Mouse (Mus musculus) limb, embryonic 14.5 days (tissue): ENCODE measurements at regions not wholly inside any gene's neighbourhood (a gene's known extent, or its start where the extent isn't known, plus 50 kb on each side); places are given as distances from the start of the nearest gene placed in this dataset.

Experiments used
- ATAC-seq: fragments of 200-750 bp; cut with Nextera tagmentation; 2 replicates; pipeline ENCODE4 v1.8.0; 2017; ENCODE audit warnings: low read depth, moderate number of reproducible peaks, moderate TSS enrichment; ENCODE audit not compliant: low FRiP score
- DNase-seq: peaks from one replicate; pipeline ENCODE4 v3.0.0-alpha.2; 2015; ENCODE audit warnings: low spot score
- H3K27ac ChIP-seq: fragments of 300-500 bp; sonication (generic); replicated peaks from 2 replicates; pipeline ENCODE4 v1.5.1; 2014; ENCODE audit warnings: low read depth, mild to moderate bottlenecking, low read length, moderate library complexity, mixed read lengths
- H3K27me3 ChIP-seq: fragments of 300-500 bp; sonication (generic); 2 replicates; pipeline ENCODE4 v1.6.1; 2014; ENCODE audit warnings: low read length, mixed read lengths; ENCODE audit not compliant: control insufficient read depth, insufficient read depth
- H3K36me3 ChIP-seq: fragments of 300-500 bp; sonication (generic); 2 replicates; pipeline ENCODE4 v1.6.1; 2014; ENCODE audit warnings: mild to moderate bottlenecking, low read length, moderate library complexity, mixed read lengths; ENCODE audit not compliant: control insufficient read depth, insufficient read depth
- H3K4me1 ChIP-seq: fragments of 300-500 bp; sonication (generic); 2 replicates; pipeline ENCODE4 v1.6.1; 2014; ENCODE audit warnings: antibody characterized with exemption, low read length, mixed read lengths; ENCODE audit not compliant: control insufficient read depth, insufficient read depth
- H3K4me2 ChIP-seq: fragments of 300-500 bp; sonication (generic); replicated peaks from 2 replicates; pipeline ENCODE4 v1.6.1; 2014; ENCODE audit warnings: low read depth, mild to moderate bottlenecking, low read length, moderate library complexity; ENCODE audit not compliant: severe bottlenecking
- H3K4me3 ChIP-seq: fragments of 300-500 bp; sonication (generic); replicated peaks from 2 replicates; pipeline ENCODE4 v1.5.1; 2014; ENCODE audit warnings: low read length
- H3K9ac ChIP-seq: fragments of 300-500 bp; sonication (generic); 2 replicates; pipeline ENCODE4 v1.6.1; 2014; ENCODE audit warnings: mild to moderate bottlenecking, low read depth, low read length, moderate library complexity; ENCODE audit not compliant: severe bottlenecking
- H3K9me3 ChIP-seq: fragments of 300-500 bp; sonication (generic); 2 replicates; pipeline ENCODE4 v1.6.1; 2016; ENCODE audit warnings: low read length; ENCODE audit not compliant: control insufficient read depth
- POLR2A ChIP-seq: fragments of 200-500 bp; IDR thresholded peaks from 2 replicates; pipeline ENCODE4 v1.8.0; 2012; ENCODE audit warnings: inconsistent platforms, mild to moderate bottlenecking, moderate library complexity, borderline replicate concordance; ENCODE audit not compliant: insufficient read depth, insufficient read length; ENCODE audit errors: extremely low read depth
- WGBS: fragments of 180-500 bp; shearing (Covaris S2); extraction: QIAGEN DNeasy Blood & Tissue Kit; methylation state at CpG from one replicate; pipeline ENCODE4 v1.1.7; 2014; 5-methylcytosine and 5-hydroxymethylcytosine counted together

DNA sequence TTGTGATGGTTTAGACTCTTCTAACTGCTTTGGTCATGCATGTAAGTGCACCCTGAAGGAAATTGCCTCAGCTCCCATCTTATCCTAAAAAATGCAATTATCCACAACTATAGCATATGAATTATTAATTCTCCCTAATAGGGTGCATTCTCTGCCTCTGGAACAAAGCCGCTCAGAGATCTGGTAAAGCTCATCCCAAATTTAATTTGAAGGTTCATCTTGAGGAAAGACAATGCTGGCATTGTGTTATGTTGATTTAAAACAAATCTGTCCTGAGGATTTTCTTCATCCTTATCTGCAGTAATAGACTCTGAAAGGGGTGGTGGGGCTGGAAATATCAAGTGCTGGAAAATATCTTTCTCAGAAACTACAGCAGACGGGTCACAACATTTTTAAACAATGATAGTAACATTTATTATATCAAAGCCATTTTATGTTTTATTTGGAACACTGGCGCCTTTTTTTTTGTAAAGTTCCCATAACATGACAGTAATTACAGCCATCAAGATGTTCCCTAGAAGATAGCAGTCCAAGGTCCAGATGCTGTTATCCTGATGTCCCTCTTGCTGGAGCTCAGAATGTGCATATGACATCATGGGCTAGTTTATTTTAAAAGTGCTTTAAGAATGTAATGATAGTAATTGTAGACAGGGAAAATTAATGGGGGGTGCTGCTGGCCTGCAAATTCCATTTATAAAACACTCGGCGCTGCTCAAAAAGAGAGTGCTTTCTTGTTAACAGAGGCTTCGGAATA is 148.5 kb downstream of the Hlx start:
- Histone ChIP-seq H3K4me1 (peaks cover 13% of the 10 kb centered on the region), H3K9me3 (no peaks in the 10 kb centered on the region), H3K4me3 (no peak overlapping the region), H3K27ac (no peak overlapping the region), H3K27me3 (no peaks in the 10 kb centered on the region; the same call in 1 of the 2 replicates), H3K4me2 (no peak overlapping the region; the same call in 1 of the 2 replicates), H3K9ac (no peak overlapping the region), H3K36me3 (no peaks in the 10 kb centered on the region)
- DNase-seq (no peak), ATAC-seq (no peak)
- WGBS, result 72% methylated on average over 6 of the region's 6 CpGs
- no peak for TF ChIP-seq POLR2A

DNA sequence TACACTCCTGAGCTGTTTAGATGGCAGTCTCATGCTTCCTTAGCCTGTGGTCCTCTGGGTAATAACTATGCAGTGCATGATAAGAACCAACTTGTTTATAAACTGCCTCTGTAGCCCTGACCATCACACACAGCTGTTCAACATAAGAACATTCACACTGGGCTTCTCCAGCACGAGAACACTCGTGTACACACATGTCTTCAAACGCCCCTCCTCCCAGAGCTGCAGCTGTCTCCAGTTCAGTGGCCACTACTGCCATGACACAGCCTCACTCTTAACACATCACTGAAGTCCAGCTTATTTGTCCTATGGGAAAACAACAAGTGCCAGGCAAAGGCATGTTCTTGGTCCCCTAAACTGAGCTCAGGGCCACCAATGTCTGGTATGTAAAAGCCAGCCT is 152.9 kb downstream of the Hlx start:
- Histone ChIP-seq H3K4me1 (peaks cover 8% of the 10 kb centered on the region), H3K4me2 (no peak overlapping the region), H3K27me3 (no peaks in the 10 kb centered on the region; the same call in 1 of the 2 replicates), H3K9me3 (no peaks in the 10 kb centered on the region), H3K27ac (no peak overlapping the region), H3K9ac (no peak overlapping the region), H3K4me3 (no peak overlapping the region), H3K36me3 (no peaks in the 10 kb centered on the region)
- no peak for TF ChIP-seq POLR2A
- 74% methylated on average over 3 of the region's 3 CpGs for WGBS
- no peak for DNase-seq
- ATAC-seq, result no peak

DNA sequence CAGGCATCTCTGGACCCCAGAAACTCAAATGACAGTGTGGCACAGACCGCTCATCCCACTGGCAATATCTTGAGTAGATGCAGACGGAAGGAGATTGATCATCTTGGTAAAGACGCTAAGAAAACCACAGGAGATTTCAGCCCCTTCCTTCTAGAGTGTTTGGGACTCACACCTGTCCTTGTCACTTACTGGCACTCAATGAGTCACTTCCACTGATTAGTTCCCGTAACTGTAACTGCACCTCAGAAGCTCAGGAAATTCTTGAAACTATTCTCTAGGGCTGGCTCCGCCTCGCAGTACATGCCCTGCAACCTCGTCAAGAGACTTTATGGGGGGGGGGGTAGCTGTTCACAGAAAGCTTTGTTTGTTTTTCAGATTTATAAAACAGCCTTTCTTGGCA is 155.9 kb downstream of the Hlx start:
- H3K27me3 ChIP-seq, result no peaks in the 10 kb centered on the region
- no peak overlapping the region for H3K4me2 ChIP-seq
- no peak for TF ChIP-seq POLR2A
- H3K4me3 ChIP-seq, result no peak overlapping the region
- peaks cover 2% of the 10 kb centered on the region for H3K4me1 ChIP-seq
- 55% methylated on average over 7 of the region's 7 CpGs for WGBS
- no peak overlapping the region for H3K27ac ChIP-seq
- ATAC-seq, result no peak
- H3K9ac ChIP-seq, result no peak overlapping the region
- no peaks in the 10 kb centered on the region for H3K9me3 ChIP-seq
- DNase-seq, result no peak
- no peaks in the 10 kb centered on the region for H3K36me3 ChIP-seq

DNA sequence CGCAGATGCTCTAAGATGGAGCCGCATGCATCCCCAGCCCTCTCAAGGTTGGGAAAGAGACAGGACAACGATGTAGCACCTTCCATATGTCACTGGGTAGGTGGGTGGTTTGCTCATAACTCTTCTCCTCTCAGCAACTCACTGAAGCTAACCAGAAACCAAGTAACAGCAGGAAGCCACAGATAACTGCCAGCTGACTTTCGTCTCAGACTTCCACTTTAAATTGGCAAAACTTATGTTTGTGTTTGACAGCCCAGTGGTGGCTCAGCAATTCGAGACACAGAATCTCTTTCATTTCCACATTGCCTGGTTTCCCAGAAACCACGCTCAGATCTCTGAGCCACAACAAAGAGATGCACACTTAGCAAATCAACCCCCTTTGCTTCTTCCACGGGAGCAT is 159.1 kb downstream of the Hlx start:
- no peak overlapping the region for H3K27ac ChIP-seq
- no peak for TF ChIP-seq POLR2A
- ATAC-seq, result no peak
- no peaks in the 10 kb centered on the region for H3K36me3 ChIP-seq
- no peak for DNase-seq
- H3K27me3 ChIP-seq, result no peaks in the 10 kb centered on the region
- H3K9me3 ChIP-seq, result no peaks in the 10 kb centered on the region
- WGBS, result 57% methylated on average over 7 of the region's 7 CpGs
- H3K9ac ChIP-seq, result no peak overlapping the region
- no peak overlapping the region for H3K4me3 ChIP-seq
- no peak overlapping the region for H3K4me2 ChIP-seq
- no peaks in the 10 kb centered on the region for H3K4me1 ChIP-seq

DNA sequence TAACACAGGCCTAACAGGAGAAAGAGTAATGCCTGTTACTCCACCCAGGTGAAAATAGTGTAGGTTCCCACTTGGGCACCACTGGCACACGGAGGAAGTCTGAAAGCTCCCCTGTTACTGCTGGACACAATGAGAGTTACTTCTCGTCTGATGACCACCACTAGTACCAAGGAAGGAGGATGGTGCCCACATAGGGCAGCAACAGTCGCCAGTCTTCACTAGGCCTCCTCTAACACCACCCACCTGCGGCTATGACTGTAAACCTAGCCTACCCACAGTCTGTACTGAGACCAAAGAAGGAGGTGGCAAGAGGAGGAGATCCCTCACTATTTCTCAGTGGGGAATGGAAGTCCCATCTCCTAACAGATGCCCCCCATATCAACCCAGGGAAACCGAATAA is 161.7 kb downstream of the Hlx start:
- ATAC-seq (no peak), DNase-seq (no peak)
- Histone ChIP-seq H3K4me2 (no peak overlapping the region), H3K36me3 (no peaks in the 10 kb centered on the region), H3K27me3 (no peaks in the 10 kb centered on the region), H3K9me3 (no peaks in the 10 kb centered on the region), H3K4me1 (no peaks in the 10 kb centered on the region), H3K27ac (no peak overlapping the region), H3K9ac (no peak overlapping the region), H3K4me3 (no peak overlapping the region)
- WGBS, result 79% methylated on average over 5 of the region's 5 CpGs
- no peak for TF ChIP-seq POLR2A

DNA sequence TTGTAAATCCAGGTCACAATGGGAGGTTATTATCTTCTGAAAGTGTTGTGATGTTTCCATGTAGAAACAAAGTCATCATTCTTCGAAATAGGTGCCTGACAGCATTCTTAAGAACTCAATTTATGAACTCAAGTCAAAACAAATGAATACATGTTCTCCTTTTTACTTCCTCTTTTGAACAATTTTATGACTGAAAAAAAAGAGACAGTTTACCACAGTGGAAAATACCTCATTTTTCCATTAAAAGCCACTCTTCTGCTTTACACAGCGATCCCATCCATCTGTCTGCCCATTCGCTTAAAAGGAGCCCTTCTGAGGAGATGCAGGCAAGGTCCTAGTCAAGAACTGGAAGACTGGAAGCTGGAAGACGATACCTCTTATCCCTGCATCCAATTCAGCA is 169.5 kb downstream of the Hlx start:
- 85% methylated on average over 4 of the region's 4 CpGs for WGBS
- ATAC-seq (no peak), DNase-seq (no peak)
- H3K9ac ChIP-seq, result no peak overlapping the region
- no peaks in the 10 kb centered on the region for H3K9me3 ChIP-seq
- H3K4me1 ChIP-seq, result no peaks in the 10 kb centered on the region
- no peak overlapping the region for H3K27ac ChIP-seq
- H3K27me3 ChIP-seq, result no peaks in the 10 kb centered on the region
- TF ChIP-seq POLR2A, result no peak
- H3K4me2 ChIP-seq, result no peak overlapping the region
- H3K4me3 ChIP-seq, result no peak overlapping the region
- no peaks in the 10 kb centered on the region for H3K36me3 ChIP-seq
